Mouse (Mus musculus): Measurements from ENCODE around the gene Naxd.

- TF ChIP-seq CTCF (IDR thresholded peaks at IDR 0.05 in 2 of 3, conservative IDR thresholded peaks at IDR 0.05 in 1 of 3; ENCODE audit: control insufficient read depth in 1 of 3, insufficient read depth in 1 of 3, low read depth in 2 of 3, low read length in 3 of 3, poor library complexity in 1 of 3, severe bottlenecking in 1 of 3): no peak
- no peak for TF ChIP-seq NELFE (IDR thresholded peaks at IDR 0.05; ENCODE audit: low read depth, low read length)
- no peak for TF ChIP-seq CHD1 (IDR thresholded peaks at IDR 0.05; ENCODE audit: low read depth, low read length)
- TF ChIP-seq POLR2A (IDR thresholded peaks at IDR 0.05; ENCODE audit: control insufficient read depth in 1 of 2, insufficient read depth in 1 of 2, low read depth in 1 of 2, low read length in 2 of 2, poor library complexity in 1 of 2): no peak
- TF ChIP-seq TAL1 (IDR thresholded peaks at IDR 0.05; ENCODE audit: low read length): no peak
- no peak for TF ChIP-seq NRF1 (IDR thresholded peaks at IDR 0.05; ENCODE audit: insufficient read depth, low read depth, low read length, poor library complexity, severe bottlenecking)
- no peak for TF ChIP-seq CHD2 (IDR thresholded peaks at IDR 0.05; ENCODE audit: low read length)
- TF ChIP-seq ZKSCAN1 (IDR thresholded peaks at IDR 0.05; ENCODE audit: low read depth, low read length): no peak
- no peak for TF ChIP-seq MAX (IDR thresholded peaks at IDR 0.05; ENCODE audit: low read length)
- TF ChIP-seq EP300 (IDR thresholded peaks at IDR 0.05; ENCODE audit: low read depth in 1 of 2, low read length in 2 of 2): no peak
- no peak for TF ChIP-seq MAFK (IDR thresholded peaks at IDR 0.05; ENCODE audit: borderline replicate concordance, low read depth, low read length)
- no peak for TF ChIP-seq RAD21 (IDR thresholded peaks at IDR 0.05; ENCODE audit: low read depth, low read length)
- TF ChIP-seq HCFC1 (IDR thresholded peaks at IDR 0.05; ENCODE audit: low read depth, low read length): no peak
Observed at GRCm38 (mm10) chr8:11518676-11519075, 21.4 kb downstream of the Naxd start.

Data from MEL (cell line).